Mouse (Mus musculus) central nervous system, embryonic 18 days (tissue): ENCODE data around the gene Dnhd1. TPM values are rescaled to one million over a fixed set of nuclear protein-coding genes. Genes with fewer than 3 reads are reported as not detected.

Experiments used
- polyA plus RNA-seq: library from polyadenylated mRNA; depleted of rRNA; stranded (reverse); fragments of >200 nt; gene quantifications from 2 replicates; pipeline ENCODE4 v1.2.3, GENCODE M21; 2012; rRNA removed

Gene Dnhd1
- 6.2 and 7.3 TPM in 2 replicates for polyA plus RNA-seq

DNA sequence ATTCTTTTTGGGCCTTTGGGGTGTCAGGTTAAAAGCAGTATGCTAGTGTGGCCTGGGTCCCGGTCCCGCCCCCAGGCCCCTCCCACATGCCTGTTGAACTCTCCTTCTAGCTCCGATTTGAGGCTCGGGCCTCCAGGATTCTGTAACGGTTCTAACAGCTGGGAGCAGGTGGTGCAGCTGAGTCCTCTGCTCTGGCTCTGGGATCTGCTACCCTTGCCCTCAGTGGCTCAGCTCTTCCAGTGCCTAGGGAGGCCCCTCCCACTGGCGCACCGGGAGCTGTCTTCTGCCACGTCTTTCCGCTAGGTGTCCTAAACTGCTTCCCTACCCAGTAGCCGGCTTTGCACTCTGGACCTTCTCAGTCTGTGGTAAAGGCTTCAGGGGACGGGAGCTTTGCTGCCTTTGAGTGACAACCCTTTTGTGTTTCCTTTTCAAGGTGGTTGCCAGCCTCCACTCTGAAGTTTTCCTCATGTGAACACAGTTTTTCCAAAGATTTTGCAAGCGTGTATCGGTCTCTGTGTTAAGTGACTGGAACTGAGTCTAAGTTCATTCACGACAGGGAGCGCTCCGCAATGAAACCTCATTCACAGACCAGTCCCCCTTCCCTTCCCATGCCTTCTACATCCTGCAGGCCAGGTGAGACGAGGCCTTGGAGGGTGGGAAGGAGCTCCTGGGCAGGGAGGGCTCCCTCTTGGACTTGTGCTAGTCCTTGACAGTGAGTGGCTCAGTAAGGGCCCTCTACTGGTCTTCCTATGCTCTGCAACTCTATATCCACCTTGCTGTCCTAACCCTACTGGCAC is at the start of gene Dnhd1:
Gene Dnhd1 (plus strand): TSS at position 189 of the 797 bp plus-strand sequence.

DNA sequence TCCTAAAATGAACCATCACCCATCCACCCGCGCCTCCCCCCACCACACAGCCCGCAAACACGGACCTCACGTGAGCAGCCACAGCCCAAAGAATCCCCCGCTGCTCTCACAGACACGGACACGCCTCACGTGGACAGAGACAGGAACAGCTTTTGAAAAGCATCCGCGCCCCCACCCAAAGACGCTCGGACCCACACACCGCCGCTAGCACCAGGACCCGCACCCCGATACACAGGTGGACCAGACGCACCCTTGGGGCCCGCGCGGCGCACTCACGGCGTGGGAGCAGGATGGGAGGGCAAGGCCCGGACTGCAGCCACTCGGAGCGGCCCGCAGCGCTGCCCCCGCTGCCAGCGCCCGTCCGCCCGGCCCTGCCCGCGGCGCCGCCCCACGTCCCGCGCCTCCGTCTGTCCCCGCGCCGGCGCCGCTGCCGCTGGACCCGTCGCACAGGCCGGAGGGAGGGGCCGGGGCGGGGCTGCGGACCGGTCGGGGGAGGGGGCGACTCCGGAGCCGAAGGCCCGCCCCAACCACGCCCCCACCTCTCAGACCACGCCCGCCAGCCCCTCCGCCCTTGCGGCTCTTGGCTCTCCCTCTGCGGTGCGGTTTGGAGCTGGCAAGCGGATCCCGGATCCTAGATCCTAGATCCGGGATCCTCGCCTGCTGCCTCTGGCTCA is 17.4 kb upstream of the Dnhd1 start, which contains the start of gene Trim3:
Gene Trim3 (minus strand): TSS at position 445 of the 674 bp plus-strand sequence.

DNA sequence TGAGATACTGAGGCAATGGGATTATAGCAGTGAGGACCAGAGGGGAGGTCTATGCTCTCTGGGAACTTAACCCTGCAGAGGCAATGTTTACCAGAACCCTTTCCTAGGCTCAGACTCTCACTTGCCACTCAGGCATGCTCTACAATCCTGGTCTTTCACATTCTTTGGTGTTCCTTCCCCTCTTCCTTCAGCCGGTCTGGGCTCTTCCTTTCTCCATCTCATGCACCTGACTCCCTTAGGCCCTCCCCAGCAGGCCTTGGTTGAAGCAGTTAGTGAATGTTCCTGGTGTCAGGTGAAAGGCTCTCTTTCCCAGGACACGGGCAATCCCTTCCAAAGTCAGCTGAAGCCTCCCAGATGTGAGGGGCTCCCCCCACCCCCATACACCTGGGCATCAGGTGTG is 10.9 kb upstream of the Dnhd1 start, which contains the start of gene Timm10b:
Gene Timm10b (plus strand): TSS at position 301 of the 400 bp plus-strand sequence.

DNA sequence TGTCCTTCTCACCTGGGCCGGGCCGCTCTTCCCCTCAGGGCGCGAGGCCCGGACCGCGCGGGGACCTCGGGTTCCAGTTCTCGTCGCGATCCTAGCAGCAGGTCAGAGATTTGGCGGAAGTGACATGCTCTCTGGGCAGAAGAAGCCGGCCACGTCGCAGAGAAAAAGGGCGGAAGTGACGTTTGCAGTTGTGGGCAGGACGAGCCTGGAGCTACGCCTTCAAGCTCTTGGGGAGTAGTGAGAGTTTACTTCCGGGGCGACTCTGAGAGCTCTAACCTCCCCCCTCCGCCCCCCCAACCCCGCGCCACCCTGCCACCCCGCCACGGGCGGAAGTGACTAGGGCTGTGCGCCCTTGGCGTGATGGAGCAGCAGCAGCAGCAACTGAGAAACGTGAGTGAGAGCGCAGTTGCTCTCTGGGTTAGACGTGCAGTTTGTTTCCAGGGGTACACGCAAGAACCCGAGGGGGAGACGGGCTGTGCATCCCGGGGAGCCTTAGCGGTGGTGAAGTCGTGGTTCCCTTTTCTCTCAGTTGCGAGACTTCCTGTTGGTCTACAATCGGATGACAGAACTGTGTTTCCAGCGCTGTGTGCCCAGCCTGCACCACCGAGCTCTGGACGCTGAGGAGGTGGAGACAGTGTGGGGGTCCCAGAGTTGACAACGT is 10.3 kb upstream of the Dnhd1 start, which contains the start of the genes Arfip2 and Gm45799:
Gene Arfip2 (minus strand): TSS at position 184 of the 661 bp plus-strand sequence.
Gene Gm45799 (plus strand): TSS at position 320 of the 661 bp plus-strand sequence.

DNA sequence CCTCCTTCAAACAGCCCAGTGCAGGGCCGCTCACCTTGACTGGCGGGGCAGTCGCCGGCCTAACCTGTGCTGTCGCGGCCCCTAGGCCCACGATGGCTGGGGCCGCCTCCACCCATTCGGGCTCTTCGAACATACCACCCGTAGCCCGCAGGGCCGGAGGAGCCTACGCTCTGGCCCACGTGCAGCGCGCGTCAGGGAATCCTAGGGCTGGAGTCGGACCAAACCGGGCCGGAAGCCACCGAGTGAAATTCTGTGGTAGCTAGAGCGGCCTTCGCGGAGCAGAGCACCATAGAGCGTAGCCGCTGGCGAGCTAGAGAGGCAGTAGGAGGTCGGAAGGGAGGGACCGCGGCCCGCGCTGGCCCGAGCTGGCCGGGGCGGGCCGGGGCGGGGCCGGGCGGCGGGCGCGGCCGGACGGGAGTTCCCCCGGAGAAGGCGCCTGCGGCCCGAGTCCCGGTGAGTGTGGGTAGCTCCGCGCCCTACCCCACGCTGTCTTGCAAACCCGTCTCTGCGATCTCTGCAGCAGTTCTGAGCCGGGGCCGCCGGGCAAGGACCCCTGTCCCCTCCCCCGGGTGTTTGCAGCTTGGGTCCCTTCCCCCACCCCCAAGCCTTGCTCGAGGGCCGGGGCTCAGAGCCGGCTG is 85.8 kb downstream of the Dnhd1 start, which contains the start of gene Ilk:
Gene Ilk (plus strand): TSS at position 329 of the 638 bp plus-strand sequence.

DNA sequence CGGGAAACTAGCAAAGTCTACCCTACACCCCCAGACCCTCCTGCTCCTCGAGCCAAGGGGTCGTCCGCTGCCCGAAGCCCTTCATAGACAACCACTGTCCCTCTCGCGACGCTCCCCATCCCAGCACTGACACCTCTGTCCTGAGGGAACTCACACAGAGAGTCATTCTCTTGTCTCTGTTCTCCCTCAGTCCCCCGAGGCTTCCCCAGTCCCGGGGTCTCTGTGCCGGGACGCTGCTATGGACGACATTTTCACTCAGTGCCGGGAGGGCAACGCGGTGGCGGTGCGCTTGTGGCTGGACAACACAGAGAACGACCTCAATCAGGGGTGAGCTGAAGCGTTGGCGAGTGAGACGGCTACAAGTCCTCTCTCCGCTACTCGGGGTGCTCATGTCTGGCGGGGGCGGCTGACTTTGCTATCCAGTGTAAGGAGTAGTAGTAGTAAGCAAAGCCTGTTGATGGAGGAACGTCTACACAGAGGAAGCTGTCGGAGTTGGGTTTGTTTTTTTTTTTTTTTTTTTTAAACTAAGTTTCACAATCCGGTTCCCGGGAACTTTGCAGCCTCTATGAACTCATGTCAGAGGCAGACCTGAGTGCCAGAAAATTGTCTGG is 86.4 kb downstream of the Dnhd1 start, which contains the start of gene Rrp8:
Gene Rrp8 (minus strand): TSS at position 475 of the 611 bp plus-strand sequence.

DNA sequence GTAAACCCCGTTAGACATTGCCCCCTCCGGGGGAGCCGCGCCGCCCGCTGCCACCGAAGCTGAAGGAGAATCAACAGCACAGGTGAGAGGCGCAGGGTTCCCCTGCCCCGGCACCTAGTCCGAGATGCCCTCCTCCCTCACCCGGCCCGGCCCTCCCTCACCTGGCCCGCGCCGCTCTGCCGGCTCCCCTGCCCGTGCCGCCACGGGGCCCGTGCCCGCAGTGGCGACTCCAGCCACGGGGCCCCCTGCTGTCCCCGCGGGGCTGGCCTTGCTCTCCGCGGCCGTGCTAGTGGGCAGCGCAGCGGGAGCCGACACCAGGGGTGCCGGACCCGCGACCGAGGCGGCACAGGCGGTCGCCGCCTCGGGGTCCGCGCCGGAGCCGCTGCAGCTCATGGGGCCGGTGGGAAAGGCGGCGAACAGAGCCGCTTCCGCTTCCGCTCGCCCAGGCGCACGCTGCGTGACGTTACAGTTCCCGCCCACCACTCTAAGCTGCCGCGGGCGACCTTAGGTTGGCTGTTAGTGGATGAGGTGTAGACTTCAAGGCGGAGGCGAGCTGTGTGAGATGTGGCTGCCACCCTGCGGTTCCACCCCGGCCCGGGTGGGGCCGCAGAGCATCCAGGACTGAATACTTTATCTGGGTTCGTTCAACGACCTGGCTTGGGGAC is 93.4 kb downstream of the Dnhd1 start, which contains the start of gene Taf10:
Gene Taf10 (minus strand): TSS at position 436 of the 665 bp plus-strand sequence.

DNA sequence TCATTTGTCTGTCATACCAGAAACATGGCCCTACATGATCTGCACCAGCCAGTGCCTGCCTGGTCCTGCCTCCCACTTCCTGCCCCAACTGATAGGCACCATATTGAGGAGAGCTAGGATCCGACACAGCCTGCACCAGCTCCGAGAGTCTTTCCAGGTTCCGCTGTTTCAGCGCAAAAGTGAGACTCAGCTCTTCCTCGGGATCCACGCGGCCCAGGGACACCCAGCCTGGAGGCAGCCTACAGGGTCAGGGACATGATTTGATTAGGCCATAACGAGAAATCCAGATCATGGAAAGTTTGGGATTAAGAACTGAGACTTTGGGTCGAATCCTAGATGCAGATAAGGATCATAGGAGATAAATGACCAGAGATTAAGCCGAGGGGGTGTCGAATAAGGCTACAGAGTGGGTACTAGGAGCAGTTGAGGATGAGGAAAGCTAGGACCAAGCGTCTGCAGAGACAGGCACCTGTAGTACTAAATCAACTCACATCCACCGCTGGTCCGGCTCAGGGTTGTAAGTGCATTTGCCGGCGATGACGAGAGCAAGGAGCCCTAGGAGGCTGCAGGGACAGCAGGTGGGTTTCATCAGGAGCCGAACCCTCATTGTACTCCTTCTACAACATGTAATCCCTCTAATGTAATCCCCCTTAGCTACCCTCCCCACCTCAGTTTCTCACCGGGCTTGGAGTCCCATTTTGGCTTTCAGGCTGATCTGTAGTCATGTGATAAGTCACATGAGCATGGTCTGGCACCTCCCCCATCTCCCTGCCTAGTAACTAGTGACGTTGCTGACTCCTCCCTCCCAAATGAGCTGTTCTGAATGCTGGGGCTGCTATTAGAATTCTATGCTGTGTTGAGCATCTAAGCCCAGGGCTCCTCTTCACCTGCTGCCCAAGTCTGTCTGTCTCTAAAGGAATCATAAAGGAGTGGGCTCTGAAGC is 101.1 kb downstream of the Dnhd1 start, which contains the start of gene Tpp1:
Gene Tpp1 (minus strand): TSS at position 745 of the 943 bp plus-strand sequence.

Other genes with a start within 250 kb of the Dnhd1 start
- 0.27 and 0.32 TPM in 2 replicates for gene Cnga4, start 246.3 kb upstream of the Dnhd1 start, polyA plus RNA-seq
- gene Cckbr, start 225.1 kb upstream of the Dnhd1 start, polyA plus RNA-seq: 6.2 and 6.7 TPM in 2 replicates
- 26.2 and 30.2 TPM in 2 replicates for gene Cavin3, start 168.5 kb upstream of the Dnhd1 start, polyA plus RNA-seq
- gene Smpd1, start 96.5 kb upstream of the Dnhd1 start, polyA plus RNA-seq: 51.4 and 52.2 TPM in 2 replicates
- 318 and 323 TPM in 2 replicates for gene Apbb1, start 69.2 kb upstream of the Dnhd1 start, polyA plus RNA-seq
- gene Hpx, start 50.7 kb upstream of the Dnhd1 start, polyA plus RNA-seq: 0.28 and 0.64 TPM in 2 replicates
- 138 and 139 TPM in 2 replicates for gene Trim3, start 17.3 kb upstream of the Dnhd1 start, polyA plus RNA-seq
- gene Timm10b, start 10.8 kb upstream of the Dnhd1 start, polyA plus RNA-seq: 103 and 104 TPM in 2 replicates
- 114 and 120 TPM in 2 replicates for gene Arfip2, start 10.4 kb upstream of the Dnhd1 start, polyA plus RNA-seq
- gene Gm45799, start 10.3 kb upstream of the Dnhd1 start, polyA plus RNA-seq: 75.4 and 96.5 TPM in 2 replicates
- 198 and 212 TPM in 2 replicates for gene Ilk, start 85.8 kb downstream of the Dnhd1 start, polyA plus RNA-seq
- gene Rrp8, start 86.6 kb downstream of the Dnhd1 start, polyA plus RNA-seq: 13.4 and 15.1 TPM in 2 replicates
- 187 and 199 TPM in 2 replicates for gene Taf10, start 93.5 kb downstream of the Dnhd1 start, polyA plus RNA-seq
- 33.3 and 34.8 TPM in 2 replicates for gene Tpp1, start 101.4 kb downstream of the Dnhd1 start, polyA plus RNA-seq
- 39.6 and 47.9 TPM in 2 replicates for gene Dchs1, start 136.8 kb downstream of the Dnhd1 start, polyA plus RNA-seq
- gene Mrpl17, start 160.3 kb downstream of the Dnhd1 start, polyA plus RNA-seq: 149 and 170 TPM in 2 replicates